Mouse (Mus musculus) heart, postnatal 0 days (tissue): ENCODE measurements at regions not wholly inside any gene's neighbourhood (a gene's known extent, or its start where the extent isn't known, plus 50 kb on each side); places are given as distances from the start of the nearest gene placed in this dataset.

Experiments used
- CTCF ChIP-seq: IDR thresholded peaks from 2 replicates; pipeline ENCODE4 v1.5.1; 2016; ENCODE audit warnings: antibody characterized with exemption, control low read depth, low read depth
- EP300 ChIP-seq: IDR thresholded peaks from 2 replicates; pipeline ENCODE4 v1.6.1; 2016; ENCODE audit warnings: antibody characterized with exemption, low read depth

DNA sequence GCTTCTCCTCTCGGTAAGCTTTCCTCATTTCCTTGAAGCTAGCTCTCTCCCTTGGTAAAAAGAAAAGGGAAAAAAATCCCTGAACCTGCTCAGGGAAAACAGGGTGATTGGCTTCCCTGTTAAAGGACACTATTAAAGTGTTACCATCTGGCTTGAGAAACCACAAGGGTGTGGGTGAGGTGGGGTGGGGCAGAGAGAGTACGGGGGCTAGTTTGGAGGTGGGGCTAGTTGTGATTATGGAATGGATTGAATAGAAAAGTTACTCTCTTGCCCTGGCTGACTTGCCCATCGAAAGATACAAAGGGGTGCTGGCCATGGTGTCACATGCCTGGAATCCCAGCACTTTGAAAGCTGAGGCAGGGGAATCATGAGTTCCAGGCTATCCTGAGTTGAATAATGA lies 94.2 kb upstream of the Arhgap32 start:
- TF ChIP-seq CTCF (no peak), EP300 (no peak)
